Comparison of ENCODE assay signal across 24 mouse cellular contexts in the genomic region with DNA sequence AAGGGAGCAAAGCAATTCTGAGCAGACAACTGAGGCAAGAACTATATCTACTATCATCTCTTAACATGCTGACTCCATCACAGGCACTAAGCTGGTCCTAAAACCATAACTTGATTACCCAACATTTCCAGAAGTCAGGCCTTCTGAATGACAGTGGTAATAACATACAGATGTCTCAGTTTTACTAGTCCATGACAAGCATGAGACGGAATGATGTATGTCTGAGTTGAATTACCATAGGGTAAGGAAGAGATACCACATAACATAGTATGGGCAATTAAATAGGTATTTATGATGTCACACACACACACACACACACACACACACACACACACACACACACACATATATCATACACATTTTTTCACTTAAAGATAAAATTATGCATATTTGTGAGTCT. TPM values are rescaled to one million over a fixed set of nuclear protein-coding genes. Genes with fewer than 3 reads are reported as not detected.
DNase-seq lines count a peak whose midpoint lies in the region; ATAC-seq lines count a peak whose summit lies in the region.
"Had no signal": no experiment of that assay in that cellular context is flagged by ENCODE, and none has a peak within 500 bp of the region (broad histone marks: within the 10 kb centered on the region; RNA-seq: fewer than 3 reads in every experiment).

No protein-coding gene starts in this region.

- 26% methylated on average over 1 of the region's 1 CpGs for WGBS in embryonic facial prominence, embryonic 11.5 days
- WGBS in embryonic facial prominence, embryonic 10.5 days = 47% methylated on average over 1 of the region's 1 CpGs
- WGBS in lung, embryonic 15.5 days = 72% methylated on average over 1 of the region's 1 CpGs
- 41% methylated on average over 1 of the region's 1 CpGs for WGBS in embryonic facial prominence, embryonic 12.5 days

- DNase-seq in embryonic facial prominence, embryonic 11.5 days (ENCODE audit: low spot score) = peak; percentile 52
- no peak for DNase-seq in embryonic facial prominence, embryonic 10.5 days (ENCODE audit: low spot score)
- DNase-seq in lung, postnatal 10 days = no peak
- DNase-seq: adrenal gland, adult 2 months; adrenal gland, postnatal 10 days; adrenal gland, postnatal 25 days; B cell, adult 2 months; cerebellum, adult 11 months; cerebellum, adult 18-20 months; cerebellum, adult 8-10 months; cerebellum, adult 9-11 months; cerebellum, postnatal 14 days; cerebellum, postnatal 36 days; embryo, embryonic 11 days; forebrain, postnatal 0 days had no signal

- no peaks in the 10 kb centered on the region for H3K27me3 ChIP-seq in embryonic facial prominence, embryonic 11.5 days (ENCODE audit: control insufficient read depth, insufficient read depth, low read length)
- H3K27me3 ChIP-seq in embryonic facial prominence, embryonic 10.5 days (replicated peaks; ENCODE audit: low read depth, poor library complexity, severe bottlenecking) = no peaks in the 10 kb centered on the region
- no peaks in the 10 kb centered on the region for H3K27me3 ChIP-seq in lung, embryonic 15.5 days
- no peaks in the 10 kb centered on the region for H3K27me3 ChIP-seq in embryonic facial prominence, embryonic 12.5 days
- H3K27me3 ChIP-seq: CH12.LX; forebrain, embryonic 13.5 days; forebrain, embryonic 15.5 days; Patski had no signal

- ATAC-seq in embryonic facial prominence, embryonic 11.5 days (replicated peaks; ENCODE audit: insufficient number of reproducible peaks, low FRiP score, low TSS enrichment, low read depth) = peak; percentile 52; the same call in 1 of the 2 replicates
- ATAC-seq in lung, embryonic 15.5 days (ENCODE audit: borderline replicate concordance, extremely low read depth, low FRiP score, low TSS enrichment) = no peak
- peak; percentile 60; the same call in 1 of the 2 replicates for ATAC-seq in embryonic facial prominence, embryonic 12.5 days (ENCODE audit: insufficient number of reproducible peaks, insufficient read depth, low FRiP score, low TSS enrichment)
- ATAC-seq: CD4-positive, CD25-positive, alpha-beta regulatory T cell, adult 4 months; forebrain, embryonic 13.5 days; forebrain, embryonic 15.5 days; forebrain, postnatal 0 days; Patski had no signal

- no peak overlapping the region for H3K27ac ChIP-seq in embryonic facial prominence, embryonic 11.5 days (replicated peaks; ENCODE audit: low read depth, low read length)
- no peak overlapping the region for H3K27ac ChIP-seq in embryonic facial prominence, embryonic 10.5 days (replicated peaks)
- peak overlapping the region; percentile 45 for H3K27ac ChIP-seq in lung, embryonic 15.5 days
- no peak overlapping the region for H3K27ac ChIP-seq in embryonic facial prominence, embryonic 12.5 days
- H3K27ac ChIP-seq: forebrain, embryonic 13.5 days; forebrain, embryonic 15.5 days had no signal

- no peaks in the 10 kb centered on the region for H3K9me3 ChIP-seq in embryonic facial prominence, embryonic 11.5 days (replicated peaks; ENCODE audit: control insufficient read depth, low read length)
- H3K9me3 ChIP-seq in embryonic facial prominence, embryonic 10.5 days = no peaks in the 10 kb centered on the region
- no peaks in the 10 kb centered on the region for H3K9me3 ChIP-seq in lung, embryonic 15.5 days
- no peaks in the 10 kb centered on the region for H3K9me3 ChIP-seq in embryonic facial prominence, embryonic 12.5 days
- H3K9me3 ChIP-seq: forebrain, embryonic 13.5 days; forebrain, embryonic 15.5 days; G1E had no signal

- no peaks in the 10 kb centered on the region for H3K4me1 ChIP-seq in embryonic facial prominence, embryonic 11.5 days (ENCODE audit: control insufficient read depth, insufficient read depth, low read length)
- H3K4me1 ChIP-seq in embryonic facial prominence, embryonic 10.5 days = peaks cover 4% of the 10 kb centered on the region; the same call in 1 of the 2 replicates
- peaks cover 7% of the 10 kb centered on the region; the same call in 1 of the 2 replicates for H3K4me1 ChIP-seq in lung, embryonic 15.5 days
- H3K4me1 ChIP-seq in embryonic facial prominence, embryonic 12.5 days = no peaks in the 10 kb centered on the region
- H3K4me1 ChIP-seq: forebrain, embryonic 13.5 days; forebrain, embryonic 15.5 days had no signal

- H3K4me3 ChIP-seq in embryonic facial prominence, embryonic 11.5 days (ENCODE audit: low read depth, low read length) = no peak overlapping the region
- no peak overlapping the region for H3K4me3 ChIP-seq in embryonic facial prominence, embryonic 10.5 days
- H3K4me3 ChIP-seq in lung, embryonic 15.5 days = no peak overlapping the region
- no peak overlapping the region for H3K4me3 ChIP-seq in embryonic facial prominence, embryonic 12.5 days
- H3K4me3 ChIP-seq: forebrain, embryonic 13.5 days; forebrain, embryonic 15.5 days had no signal

- H3K4me2 ChIP-seq in embryonic facial prominence, embryonic 11.5 days (ENCODE audit: low read depth, low read length) = no peak overlapping the region
- H3K4me2 ChIP-seq in lung, embryonic 15.5 days = no peak overlapping the region
- no peak overlapping the region for H3K4me2 ChIP-seq in embryonic facial prominence, embryonic 12.5 days (replicated peaks)
- H3K4me2 ChIP-seq: forebrain, embryonic 13.5 days; forebrain, embryonic 15.5 days had no signal

- H3K9ac ChIP-seq in embryonic facial prominence, embryonic 11.5 days (replicated peaks; ENCODE audit: low read length) = no peak overlapping the region
- no peak overlapping the region for H3K9ac ChIP-seq in lung, embryonic 15.5 days
- H3K9ac ChIP-seq in embryonic facial prominence, embryonic 12.5 days = no peak overlapping the region
- H3K9ac ChIP-seq: forebrain, embryonic 13.5 days; forebrain, embryonic 15.5 days; forebrain, postnatal 0 days had no signal

- H3K36me3 ChIP-seq in embryonic facial prominence, embryonic 11.5 days (replicated peaks; ENCODE audit: control insufficient read depth, insufficient read depth, low read depth, low read length) = no peaks in the 10 kb centered on the region
- H3K36me3 ChIP-seq in embryonic facial prominence, embryonic 10.5 days (replicated peaks) = no peaks in the 10 kb centered on the region
- H3K36me3 ChIP-seq in lung, embryonic 15.5 days = no peaks in the 10 kb centered on the region
- H3K36me3 ChIP-seq in embryonic facial prominence, embryonic 12.5 days = no peaks in the 10 kb centered on the region
- H3K36me3 ChIP-seq: forebrain, embryonic 15.5 days; G1E had no signal

RNA-seq across cellular contexts. Expression of gene Bbox1, which starts 26.4 kb away (rescaled TPM):
- polyA plus RNA-seq in embryonic facial prominence, embryonic 11.5 days (2014; fragmentation: Nextera tagmentation; extraction: Ambion mirVana) = 0.22 and 0.53 TPM in 2 replicates
- 0.11 TPM in 1 of 2 replicates, not detected in the other for polyA plus RNA-seq in embryonic facial prominence, embryonic 10.5 days (2016; fragmentation: Nextera tagmentation; extraction: Ambion mirVana)
- polyA plus RNA-seq in lung, embryonic 15.5 days (2015; fragmentation: Nextera tagmentation; extraction: Ambion mirVana) = 0.25 and 0.39 TPM in 2 replicates
- 0.23 and 0.32 TPM in 2 replicates for polyA plus RNA-seq in embryonic facial prominence, embryonic 12.5 days (2016; fragmentation: Nextera tagmentation; extraction: Ambion mirVana)
- polyA plus RNA-seq: adrenal gland, adult 2 months; CD4-positive, CD25-positive, alpha-beta regulatory T cell, adult 4 months; forebrain, embryonic 11.5 days; G1E; Patski had no signal
